Mouse (Mus musculus): ENCODE measurements around the gene F830045P16Rik. TPM values are rescaled to one million over a fixed set of nuclear protein-coding genes. Genes with fewer than 3 reads are reported as not detected.
A peak's percentile ranks its signal among the peaks of the same experiment; 100 is the strongest.
"Not testable (repeated sequence)": the region's sequence is repeated elsewhere in the genome, so short reads cannot be mapped to it uniquely, and the experiment has no call there.

Gene F830045P16Rik
- total RNA-seq, 2 experiments from 2014 or later, result 0.14 to 0.15 TPM

DNA sequence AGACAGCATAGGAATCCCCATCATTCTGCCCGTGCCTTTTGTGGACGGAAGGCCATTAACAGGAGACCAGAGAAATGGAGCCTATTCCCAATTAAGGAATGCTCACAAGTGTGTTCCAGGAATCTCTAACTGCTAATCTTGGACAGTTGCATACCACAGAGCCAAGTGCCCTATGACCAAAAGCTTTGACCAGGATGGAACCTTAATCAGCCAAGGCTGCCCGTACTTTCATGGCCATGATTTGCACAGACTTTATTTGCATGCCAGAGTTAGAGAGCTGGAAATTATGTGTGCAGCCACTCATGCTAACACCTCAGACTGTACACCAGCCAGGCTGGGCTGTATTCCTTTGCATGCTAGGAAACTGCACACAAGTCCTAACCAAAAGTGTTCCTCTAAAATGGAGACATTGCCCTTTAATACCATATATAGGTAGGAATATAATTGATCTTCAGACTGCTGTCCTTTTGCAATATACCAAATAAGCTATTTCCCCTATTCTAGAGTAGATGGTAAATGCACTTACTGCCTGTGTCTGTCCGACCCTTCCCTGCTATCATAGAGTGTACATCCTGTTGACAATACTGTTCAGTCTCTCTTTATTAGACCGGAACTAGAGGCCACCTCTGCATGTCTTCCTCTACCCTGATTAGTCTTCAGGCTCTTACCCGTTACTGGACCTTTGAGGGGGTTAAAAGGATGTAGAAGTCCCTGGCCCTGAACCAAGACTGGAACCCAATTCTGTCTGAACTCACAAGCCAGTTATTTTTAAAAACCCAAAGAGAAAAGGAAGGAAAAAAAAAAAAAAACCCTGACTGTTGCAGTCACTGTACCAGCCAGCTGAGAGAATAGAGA lies 22.6 kb downstream of the F830045P16Rik start:
- DNase-seq, result no peak
- intact Hi-C loops (cut with DNase I), result no loop called here

DNA sequence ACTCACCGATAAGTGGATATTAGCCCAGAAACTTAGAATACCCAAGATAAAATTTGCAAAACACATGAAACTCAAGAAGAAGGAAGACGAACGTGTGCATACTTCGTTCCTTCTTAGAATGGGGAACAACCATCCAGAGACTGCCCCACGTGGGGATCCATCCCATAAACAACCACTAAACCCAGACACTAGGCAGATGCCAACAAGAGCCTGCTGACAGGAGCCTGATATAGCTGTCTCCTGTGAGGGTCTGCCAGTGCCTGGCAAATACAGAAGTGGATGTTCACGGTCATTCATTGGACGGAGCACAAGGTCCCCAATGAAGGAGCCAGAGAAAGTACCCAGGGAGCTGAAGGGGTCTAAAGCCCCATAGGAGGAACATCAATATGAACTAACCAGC lies 24.3 kb downstream of the F830045P16Rik start:
- DNase-seq; intact Hi-C loops (cut with DNase I): not testable (repeated sequence)

DNA sequence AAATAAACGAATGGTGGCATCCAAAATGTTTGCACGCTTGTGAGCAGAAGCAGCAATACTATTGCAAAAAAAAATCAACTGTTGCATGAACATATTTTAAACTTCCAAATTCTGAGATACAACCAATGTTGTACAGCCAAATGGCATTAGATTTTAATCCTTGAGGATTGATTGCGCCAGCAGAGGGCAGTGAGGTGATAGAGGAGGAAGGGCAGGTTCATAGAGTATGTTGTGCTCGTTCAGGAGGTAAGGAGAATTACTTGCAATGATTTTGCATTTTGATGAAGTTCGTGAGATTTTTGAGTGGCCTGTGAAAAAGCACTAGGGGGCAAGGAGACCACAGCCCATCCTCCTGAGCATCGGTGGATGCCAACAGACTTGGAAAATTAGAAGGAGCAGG lies 33.8 kb downstream of the F830045P16Rik start:
- DNase-seq, result peak; percentile 68 to 78
- intact Hi-C loops (cut with DNase I), result loop anchor here (1.0 to 5.0 kb wide), 4 partner anchors 36 to 371 kb away; partner anchors contain the start of gene Sirpa

DNA sequence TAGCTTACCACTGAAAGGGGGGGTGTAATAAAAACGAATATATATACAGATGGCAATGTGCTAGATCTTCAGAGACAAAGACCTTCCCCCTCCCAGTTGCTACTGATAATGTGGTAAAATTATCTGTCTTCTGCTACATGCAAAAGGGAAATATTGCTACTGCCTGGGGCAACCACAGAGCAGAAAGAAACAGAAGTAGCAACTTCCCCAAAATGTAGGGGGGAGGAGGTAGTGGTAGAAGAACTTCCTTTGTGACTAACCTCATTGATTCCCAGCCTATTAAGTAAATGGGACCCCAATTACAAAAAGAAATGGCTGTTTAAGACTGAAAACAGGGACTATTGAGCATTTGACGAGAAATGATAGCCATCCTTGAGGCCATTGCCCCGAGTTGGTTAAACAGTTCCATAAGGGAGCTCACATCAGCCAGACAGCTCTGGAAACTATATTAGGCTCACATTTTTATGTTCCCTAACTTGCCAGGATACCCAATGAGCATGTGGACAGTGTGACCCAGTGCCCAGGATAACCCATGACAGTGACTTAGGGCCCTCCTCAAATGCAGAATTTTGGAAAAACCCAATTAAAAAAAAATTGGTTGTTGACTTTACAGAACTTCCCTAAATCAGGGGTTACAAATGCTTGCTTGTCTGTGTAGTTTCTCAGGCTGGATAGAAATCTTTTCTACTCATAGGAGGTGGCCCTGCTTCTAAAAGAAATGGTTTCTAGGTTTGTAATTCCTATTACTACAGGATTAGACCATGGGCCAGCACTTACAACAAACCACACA lies 46.7 kb downstream of the F830045P16Rik start:
- no peak for DNase-seq
- intact Hi-C loops (cut with DNase I), result no loop called here

DNA sequence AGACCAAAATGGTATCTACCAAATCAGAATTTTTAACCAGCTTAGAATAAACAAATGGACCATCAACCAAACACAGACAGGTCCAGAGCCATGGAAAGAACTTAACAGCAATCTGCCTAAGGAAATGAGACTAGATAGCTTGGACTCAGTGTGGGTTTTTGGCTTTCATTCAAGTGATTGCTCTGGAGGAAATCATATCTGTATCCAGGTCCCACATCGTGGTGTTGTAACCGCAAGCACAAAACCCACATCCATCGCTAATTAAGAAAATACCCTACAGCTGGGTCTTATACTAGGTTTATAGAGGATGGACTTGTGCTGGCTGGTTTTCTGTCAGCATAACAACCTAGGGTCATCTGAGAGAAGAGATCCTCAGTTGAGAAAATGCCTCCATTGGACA lies 53.3 kb downstream of the F830045P16Rik start:
- intact Hi-C loops (cut with DNase I), result no loop called here
- no peak for DNase-seq

DNA sequence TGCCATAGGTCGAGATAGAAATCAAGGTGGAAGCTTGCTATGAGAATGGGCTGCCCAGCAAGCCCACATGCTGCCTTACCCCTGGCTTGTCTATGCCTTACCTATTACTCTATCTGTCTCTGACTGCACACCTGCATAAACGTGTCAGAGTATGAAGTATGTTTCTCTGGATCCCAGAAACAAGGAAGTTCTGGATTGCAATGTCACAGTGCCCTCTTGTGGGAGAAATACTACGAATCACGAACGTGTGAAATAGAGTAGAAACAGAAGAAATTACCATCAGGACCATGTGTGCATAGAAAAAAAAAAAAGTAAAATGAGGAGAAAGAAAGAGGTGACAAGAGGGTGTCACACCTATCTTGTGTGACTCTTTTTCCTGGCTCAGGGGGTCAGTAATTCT lies 64.5 kb downstream of the F830045P16Rik start:
- peak in 1 of 2 experiments; percentile 33 for DNase-seq
- intact Hi-C loops (cut with DNase I), result no loop called here

DNA sequence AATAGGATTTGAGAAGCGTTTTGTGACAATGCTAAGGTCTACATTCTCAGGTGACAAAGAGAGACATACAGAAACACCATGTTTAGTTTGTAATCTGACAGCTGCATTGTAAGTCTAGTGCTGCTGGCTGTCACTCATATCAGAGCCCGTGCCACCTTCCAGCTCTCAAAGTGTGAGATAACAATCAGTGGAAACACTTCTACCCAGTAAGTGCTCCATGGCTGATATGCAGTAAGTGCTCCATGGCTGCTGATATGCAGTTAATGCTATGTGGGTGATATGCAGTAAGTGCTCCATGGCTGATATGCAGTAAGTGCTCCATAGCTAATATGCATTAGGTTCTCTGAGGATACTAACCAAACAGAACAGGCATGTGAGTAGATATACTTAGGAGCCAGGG lies 65.6 kb downstream of the F830045P16Rik start:
- intact Hi-C loops (cut with DNase I), result no loop called here
- DNase-seq, result no peak

DNA sequence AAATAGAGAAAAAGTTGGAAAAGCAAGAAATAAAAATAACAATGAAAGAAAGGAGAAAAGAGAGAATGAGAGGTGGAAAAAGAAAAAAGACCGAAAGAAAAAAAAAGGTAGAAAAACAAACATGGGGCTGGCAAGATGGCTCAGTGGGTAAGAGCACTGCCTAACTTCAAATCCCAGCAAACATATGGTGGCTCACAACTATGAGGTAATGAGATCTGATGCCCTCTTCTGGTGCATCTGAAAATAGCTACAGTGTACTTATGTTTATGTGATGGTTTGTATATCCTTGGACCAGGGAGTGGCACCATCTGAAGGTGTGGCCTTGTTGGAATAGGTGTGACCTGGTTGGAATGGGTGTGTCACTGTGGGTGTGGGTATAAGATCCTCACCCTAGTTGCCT lies 97.6 kb downstream of the F830045P16Rik start:
- intact Hi-C loops (cut with DNase I); DNase-seq: not testable (repeated sequence)

DNA sequence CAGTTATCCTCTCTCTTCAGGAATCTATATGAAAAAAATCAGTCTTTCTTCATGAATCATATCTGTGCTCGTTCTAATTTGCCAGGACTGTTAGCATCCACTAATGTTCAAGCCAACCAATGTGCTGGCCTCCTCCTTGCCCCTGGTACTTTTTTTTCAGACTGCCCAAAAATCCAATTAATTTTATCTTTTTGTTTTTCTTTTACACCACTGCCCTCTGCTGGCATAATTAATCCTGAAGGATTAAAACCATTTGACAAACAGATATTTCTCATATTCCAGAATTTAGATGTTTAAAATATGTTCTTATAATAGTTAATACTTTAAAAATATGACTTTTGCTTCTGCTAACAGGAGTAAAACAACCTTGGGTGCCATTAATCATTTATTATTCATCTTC lies 101.2 kb downstream of the F830045P16Rik start:
- DNase-seq, result peak in 1 of 2 experiments; percentile 5
- intact Hi-C loops (cut with DNase I), result no loop called here

DNA sequence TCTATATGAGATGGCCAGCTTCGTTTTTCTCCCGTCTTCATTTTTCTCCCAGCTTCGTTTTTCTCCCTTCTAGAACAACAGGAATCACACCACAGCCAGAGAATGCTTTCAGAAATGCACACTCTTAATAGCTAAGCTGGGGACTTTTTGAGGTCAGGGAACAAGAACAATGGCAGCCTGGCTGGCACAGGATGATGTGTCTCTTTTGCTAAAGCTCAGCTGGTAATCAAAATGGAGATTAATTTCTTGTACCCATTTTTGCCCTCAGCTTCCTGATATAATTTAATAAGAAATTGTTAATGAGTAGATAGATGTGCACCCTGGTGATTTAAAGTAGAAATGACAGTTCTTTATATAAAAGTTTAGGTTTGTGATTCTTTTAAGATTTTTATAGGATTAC lies 112.7 kb downstream of the F830045P16Rik start:
- no peak for DNase-seq
- intact Hi-C loops (cut with DNase I), result no loop called here

DNA sequence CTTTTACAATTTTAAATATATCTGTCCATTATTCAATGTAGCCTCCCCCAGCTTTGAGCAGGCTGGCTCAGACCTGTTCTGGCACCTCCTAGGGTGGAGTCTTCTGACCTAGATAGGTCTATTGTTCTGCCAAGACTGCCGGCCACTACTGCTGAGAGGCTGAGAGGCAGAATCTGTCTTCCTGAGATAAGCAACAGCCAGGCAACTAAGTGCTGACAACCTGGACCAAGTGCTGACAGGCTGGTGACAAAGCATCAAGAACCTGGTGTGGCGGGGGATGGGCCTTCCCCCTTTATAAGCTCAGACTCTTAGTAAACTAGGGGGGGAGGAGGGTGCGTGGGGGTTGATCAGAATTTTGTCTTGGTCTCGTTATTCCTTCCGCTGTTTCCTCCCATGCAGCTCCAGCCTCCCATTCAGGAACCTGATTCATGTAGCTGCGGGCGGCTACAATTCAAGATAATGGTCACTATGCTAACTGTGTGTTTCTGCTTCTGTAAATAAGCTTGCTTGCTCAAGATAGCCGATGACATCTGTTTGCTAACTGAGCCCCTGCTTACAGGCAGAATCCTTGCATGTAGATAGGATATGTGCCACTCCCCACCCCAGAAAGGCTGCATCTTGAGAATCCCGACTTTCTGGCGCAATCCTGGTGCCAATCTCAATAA lies 115.4 kb downstream of the F830045P16Rik start:
- intact Hi-C loops (cut with DNase I), result no loop called here
- DNase-seq, result no peak

DNA sequence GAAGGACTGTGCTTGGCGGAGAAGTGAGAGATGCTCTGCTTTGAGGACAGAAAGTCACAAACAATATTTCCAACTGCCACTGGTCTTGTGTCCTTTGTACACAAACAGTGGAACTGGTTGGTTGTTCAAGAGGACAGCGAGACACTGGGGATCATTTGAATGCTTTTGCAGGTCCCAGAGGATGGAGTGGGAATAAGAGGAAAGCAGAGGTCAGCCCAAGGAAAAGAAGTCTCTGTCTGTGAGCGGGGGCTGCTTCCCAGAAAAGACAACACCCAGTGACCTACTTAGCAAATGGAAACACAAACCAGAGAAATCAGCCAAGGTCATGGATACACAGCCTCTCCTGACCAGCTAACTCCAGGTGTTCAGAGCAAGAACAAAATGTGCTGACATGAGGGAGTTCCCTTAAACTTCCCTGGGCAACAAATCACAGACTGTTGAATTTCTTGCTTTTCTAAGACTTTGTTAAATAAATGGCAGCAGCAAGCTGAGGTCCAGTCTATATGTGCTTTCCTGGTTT lies 117.0 kb downstream of the F830045P16Rik start:
- DNase-seq, result peak; percentile 8 to 9
- intact Hi-C loops (cut with DNase I), result no loop called here

DNA sequence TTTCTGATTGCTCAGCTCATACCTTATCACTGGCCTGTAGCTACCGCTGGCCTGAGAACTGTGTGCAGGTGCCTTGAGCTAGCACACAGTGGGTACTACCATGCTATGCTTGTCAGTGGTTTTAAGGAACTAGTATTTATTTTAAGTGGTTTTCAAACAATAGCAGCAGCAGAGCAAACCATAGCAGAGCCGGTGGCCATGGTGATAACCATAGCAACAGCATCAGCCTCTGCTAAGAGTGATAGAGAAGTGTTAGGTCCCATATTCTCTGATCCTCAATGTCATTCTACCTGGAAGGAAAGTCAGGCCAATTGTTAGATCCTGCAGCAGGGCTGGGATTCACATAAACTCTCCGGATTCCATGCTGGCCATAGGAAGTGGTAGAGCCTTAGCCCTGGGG lies 121.8 kb downstream of the F830045P16Rik start:
- intact Hi-C loops (cut with DNase I), result no loop called here
- DNase-seq, result no peak

DNA sequence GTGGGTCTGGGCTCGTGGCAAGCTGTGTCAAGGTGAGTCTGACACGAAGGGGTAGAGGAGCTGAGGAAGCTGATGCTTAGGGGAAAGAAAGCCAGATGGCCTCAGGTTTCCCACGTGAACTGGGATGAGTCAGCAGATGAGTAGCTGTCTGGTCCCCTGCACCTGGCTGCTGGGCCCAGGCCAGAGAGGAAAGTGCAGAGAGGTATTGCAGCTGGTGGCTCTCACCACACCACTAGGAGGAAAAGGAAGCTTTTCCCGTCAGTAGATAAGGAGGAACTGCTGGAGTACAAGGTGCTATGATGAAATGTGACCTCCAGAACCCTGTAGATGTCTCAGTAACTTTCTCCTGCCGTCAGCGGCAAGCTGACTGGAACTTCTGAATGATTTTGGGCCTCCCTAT lies 122.9 kb downstream of the F830045P16Rik start:
- intact Hi-C loops (cut with DNase I), result no loop called here
- no peak for DNase-seq

DNA sequence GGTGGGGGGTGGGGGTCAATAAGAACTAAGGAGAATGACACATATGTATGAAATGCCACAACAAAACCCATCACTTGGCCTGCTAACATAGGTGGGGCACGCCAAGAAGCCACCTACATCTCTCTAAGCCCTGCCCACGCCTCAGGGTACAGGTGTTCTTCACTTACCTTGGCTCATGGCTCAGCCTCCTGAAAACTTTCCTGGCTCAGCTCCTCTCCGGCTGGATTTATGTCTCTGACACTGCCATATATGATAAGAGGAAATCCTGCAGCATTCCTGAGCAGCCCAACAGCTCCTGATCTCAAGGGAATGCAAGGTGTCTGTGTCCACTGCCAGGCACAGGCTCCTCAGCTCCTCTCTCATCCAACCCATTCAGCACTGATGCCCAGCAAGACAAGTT lies 124.8 kb downstream of the F830045P16Rik start:
- intact Hi-C loops (cut with DNase I), result no loop called here
- no peak for DNase-seq

DNA sequence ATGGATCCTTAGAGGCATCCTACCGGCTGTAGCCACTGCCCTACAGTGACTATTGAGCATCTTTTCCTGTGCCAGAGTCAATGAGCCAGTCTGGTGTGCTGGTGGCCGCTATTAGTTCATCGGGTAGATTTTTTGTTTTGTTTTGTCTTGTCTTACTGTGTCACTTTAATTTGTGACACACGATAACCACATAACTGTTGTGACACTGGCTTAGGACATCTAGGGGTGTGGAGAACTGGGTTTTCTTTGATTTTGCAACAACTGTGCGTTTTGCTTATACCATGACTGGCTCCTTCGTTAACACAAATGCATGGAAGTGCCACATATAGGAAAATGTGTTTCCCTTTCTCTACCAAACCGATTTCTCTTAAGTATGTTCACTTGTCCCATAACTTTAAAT lies 126.1 kb downstream of the F830045P16Rik start:
- intact Hi-C loops (cut with DNase I), result no loop called here

DNA sequence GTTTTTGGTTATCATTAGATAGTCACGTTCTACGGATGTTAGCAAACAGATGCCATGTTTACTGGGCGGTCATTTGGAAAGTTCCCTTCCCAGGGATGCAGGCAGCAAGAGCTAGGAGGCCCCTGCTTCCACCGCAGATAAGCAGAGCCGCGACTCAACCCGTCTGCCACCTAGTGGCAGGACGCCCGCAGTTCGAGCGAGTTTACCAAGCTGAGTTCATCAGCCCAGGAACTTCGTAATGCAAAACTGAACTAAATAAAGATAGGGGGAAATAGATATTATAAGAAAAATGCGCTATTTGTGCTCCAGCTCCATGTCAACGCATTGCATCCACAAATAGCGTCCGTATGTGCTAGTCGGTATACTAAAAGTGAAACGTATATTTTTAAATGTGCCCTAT lies 127.9 kb downstream of the F830045P16Rik start:
- DNase-seq, result peak; percentile 80 to 86
- intact Hi-C loops (cut with DNase I), result loop anchor here (2.0 to 10.0 kb wide), 3 partner anchors 112 to 234 kb away; partner anchors contain the start of gene Ckap2l

More for the DNA sequence above, 126.1 kb downstream of the F830045P16Rik start:
- no peak for DNase-seq
